Mouse (Mus musculus) left cerebral cortex, postnatal 25 days (tissue): ENCODE data around the gene Fmo2. TPM values are rescaled to one million over a fixed set of nuclear protein-coding genes. Genes with fewer than 3 reads are reported as not detected.

Source experiments
- DNase-seq, 2 experiments: peaks; one replicate each; pipeline ENCODE4 v3.0.0; 2022; ENCODE audit warnings: low spot score in 2 of 2, mixed read lengths in 1 of 2
- intact Hi-C: fragments of 180-260 bp; cut with DNase I; formaldehyde crosslinking; loops from one replicate; pipeline ENCODE4 v1.15.1; 2025
- total RNA-seq, 2 experiments: library from RNA; stranded (reverse); gene quantifications; 2 replicates each; pipeline ENCODE4 v1.2.3; 2021

Gene Fmo2
- total RNA-seq, 2 experiments from 2014 or later = 2.0 to 4.1 TPM

DNA sequence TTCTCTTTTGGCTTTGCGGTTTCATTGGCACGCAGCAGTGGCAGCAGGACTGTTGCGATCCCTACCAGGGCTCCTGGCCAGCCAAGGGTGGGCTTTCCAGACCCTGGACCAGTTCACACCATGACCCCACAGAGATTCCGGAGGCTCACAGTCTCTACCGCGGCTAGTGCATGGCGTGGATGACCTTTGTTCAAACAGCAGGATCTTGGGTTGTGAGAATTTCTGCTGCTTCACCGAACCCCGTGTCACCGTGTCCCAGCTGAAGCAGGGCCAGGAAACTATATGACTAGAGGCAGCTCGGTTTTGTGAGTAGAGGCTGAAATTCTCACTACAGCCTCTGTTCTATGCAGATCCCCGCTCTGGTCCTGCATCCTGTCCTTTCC lies 39.8 kb downstream of the Fmo2 start:
- intact Hi-C loops = no loop called here
- DNase-seq = no peak

- DNase-seq = no peak
- intact Hi-C loops = no loop called here
Measured at GRCm38 (mm10) chr1:162857766-162858747, 40.5 kb downstream of the Fmo2 start.

GRCm38 (mm10) chr1:162853812-162854482 lies 44.6 kb downstream of the Fmo2 start:
- DNase-seq = no peak
- intact Hi-C loops = no loop called here

- intact Hi-C loops = no loop called here
- DNase-seq = no peak
Measured at GRCm38 (mm10) chr1:162847554-162847953, 51.0 kb downstream of the Fmo2 start.

DNA sequence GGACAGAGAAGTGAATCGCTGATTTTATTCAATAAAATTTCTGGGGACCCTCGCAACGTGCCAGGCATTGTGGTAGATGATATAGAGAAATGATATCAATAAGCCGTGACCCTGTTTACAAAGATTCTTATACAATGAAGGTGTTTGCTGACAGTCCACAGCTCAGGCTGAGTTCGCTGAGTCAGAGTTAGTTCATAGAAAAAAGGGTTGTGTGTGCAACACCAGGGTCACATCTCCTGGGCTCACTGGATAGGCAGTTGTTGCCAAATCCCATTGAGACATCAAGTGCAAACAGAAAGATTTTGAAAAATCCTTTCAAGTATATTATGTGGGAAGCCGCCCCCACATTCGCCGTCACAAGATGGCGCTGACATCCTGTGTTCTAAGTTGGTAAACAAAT lies 58.3 kb downstream of the Fmo2 start:
- intact Hi-C loops = no loop called here
- DNase-seq = no peak

GRCm38 (mm10) chr1:162838976-162839375 lies 59.5 kb downstream of the Fmo2 start:
- intact Hi-C loops = no loop called here
- DNase-seq = no peak

- intact Hi-C loops = no loop called here
- DNase-seq = no peak
Measured at GRCm38 (mm10) chr1:162834342-162834741, 64.2 kb downstream of the Fmo2 start.

GRCm38 (mm10) chr1:162832574-162832953 lies 66.0 kb downstream of the Fmo2 start:
- intact Hi-C loops = no loop called here

DNA sequence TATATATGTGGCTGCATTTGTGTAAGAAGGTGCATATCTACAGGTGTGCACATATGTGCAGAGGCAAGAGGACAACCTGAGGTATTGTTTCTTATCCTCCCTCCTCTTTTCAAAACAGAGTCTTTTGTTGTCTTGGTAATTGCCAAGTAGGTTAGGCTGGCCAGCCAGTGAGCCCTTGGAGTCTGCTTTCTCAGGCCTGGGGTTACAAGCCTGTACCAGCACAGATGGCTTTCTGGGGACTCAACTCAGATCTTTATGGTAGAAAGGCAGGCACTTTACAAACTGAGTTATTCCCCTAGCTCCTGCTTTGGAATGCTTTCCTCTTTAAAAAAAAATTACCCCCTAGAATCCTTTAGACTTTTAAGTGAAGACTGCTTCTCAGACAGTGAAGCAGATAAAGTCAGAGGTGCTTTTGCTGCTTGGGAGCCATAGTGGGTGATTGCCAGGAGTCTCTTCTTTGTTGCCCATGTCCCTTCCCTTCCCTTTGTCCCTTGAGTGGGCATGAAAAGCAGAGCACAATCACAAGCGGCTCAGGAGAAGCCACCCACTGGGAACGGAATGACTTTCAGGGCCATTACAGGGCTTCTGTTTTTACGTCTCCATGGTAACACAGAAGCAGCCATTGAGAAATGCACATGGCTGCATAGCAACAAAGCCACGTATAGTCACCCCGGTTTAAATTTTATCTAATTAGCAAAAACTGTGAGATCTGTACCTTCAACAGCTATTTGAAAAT lies 66.5 kb downstream of the Fmo2 start:
- intact Hi-C loops = no loop called here
- DNase-seq = peak in 1 of 2 experiments; percentile 23

More at GRCm38 (mm10) chr1:162832574-162832953, 66.0 kb downstream of the Fmo2 start:
- DNase-seq = no peak

Other genes with a start within 250 kb of the Fmo2 start
- gene Myocos, start 240.5 kb downstream of the Fmo2 start, total RNA-seq = not detected
- 100 to 1,000 TPM; 190 to 226 TPM for gene Prrc2c, start 158.2 kb downstream of the Fmo2 start, total RNA-seq
- gene Fmo4, start 84.8 kb downstream of the Fmo2 start, total RNA-seq = not detected
- gene Fmo1, start 32.1 kb downstream of the Fmo2 start, total RNA-seq = 10 to 100 TPM; 11.4 to 16.4 TPM
- not detected for gene Fmo6, start 38.8 kb upstream of the Fmo2 start, total RNA-seq
- gene Fmo3, start 85.8 kb upstream of the Fmo2 start, total RNA-seq = not detected
- not detected for gene Mroh9, start 186.9 kb upstream of the Fmo2 start, total RNA-seq